Mouse (Mus musculus) urinary bladder, postnatal 10 days (tissue): ENCODE data around the gene Gng2.

Experiments
- DNase-seq: peaks from one replicate; pipeline ENCODE4 v3.0.0; 2022; ENCODE audit warnings: low spot score

The Gng2 gene

DNA sequence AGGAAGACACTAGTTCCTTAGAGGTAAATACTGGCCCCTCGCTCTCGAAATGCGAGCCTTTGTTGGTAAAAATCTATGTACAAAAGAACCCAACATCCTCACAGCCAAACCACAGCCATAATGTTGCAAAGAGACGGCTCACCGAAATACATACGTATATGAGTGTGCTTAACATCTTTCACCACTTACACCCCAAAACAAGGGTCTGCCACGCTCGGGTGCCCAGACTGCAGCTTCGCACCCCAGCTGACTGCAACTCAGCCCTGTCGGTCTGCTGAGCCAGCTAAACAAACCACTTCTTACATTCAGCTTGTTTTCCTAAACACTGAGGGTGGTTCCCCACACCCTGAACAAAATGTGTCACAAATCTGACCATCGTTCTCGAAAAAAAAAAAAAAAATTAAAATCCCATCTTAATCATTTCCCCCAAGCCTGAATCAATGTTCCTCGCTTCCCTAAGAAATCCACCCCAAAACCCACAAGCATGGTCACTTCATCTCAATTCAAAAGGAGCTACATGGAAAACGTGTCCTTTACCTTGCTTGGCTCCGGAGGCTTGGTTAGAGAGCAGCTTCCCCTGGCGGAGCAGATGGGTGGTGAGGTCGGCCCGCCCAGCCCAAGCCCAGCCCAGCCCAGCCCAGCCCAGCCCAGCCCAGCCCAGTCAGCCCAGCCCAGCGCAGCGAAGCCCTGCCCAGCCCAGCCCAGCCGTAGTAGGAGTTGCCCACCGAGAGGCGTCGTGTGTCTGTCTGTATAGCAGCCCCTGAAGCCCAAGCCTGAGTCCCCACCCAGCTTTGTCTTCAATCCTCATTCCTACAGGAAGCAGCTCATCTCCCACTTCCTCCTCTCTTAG, 781 bp downstream of the Gng2 start:
- no peak for DNase-seq

DNA sequence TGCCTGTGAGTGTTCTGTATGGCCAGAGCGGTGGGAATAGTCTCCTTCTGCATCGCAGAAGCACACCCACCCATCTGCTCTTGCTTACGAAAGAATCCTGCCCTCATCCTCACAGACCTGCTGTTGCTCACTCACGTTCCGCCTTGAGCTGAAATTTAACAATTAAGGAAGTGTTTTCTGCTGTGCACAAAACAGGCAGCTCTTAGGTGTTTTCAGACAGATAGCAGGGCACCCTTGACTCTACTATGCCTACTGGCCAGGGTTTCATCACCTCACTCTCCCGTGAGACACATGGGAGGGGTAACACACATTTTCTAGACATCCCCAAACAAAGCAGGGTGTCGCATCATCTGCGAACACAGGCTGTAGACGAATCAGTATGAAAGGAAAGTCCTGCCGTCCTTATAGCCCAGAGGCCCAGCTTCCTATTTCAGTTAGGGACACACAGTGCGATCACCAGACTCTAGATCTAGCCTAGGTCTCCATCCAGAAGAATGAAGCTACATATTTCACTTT, 2.4 kb downstream of the Gng2 start:
- DNase-seq: no peak

DNA sequence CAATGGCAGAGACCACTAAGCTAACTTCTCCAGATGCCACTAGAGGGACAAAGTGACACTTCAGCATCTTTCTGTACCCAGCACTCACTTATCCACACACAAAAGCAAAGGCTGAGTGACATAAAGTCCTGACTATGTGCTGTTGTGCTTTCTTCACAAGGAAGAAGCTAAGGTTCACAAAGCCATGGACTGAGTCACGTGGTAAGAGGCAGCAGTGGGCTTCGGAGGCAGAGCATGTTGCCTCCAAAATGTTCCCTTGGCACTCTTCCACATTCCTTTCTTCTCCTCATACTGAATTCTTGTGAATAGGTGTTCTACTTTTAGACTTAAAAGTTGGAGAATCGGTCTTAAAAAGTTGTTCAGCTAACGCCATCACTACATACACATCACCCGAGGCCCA, 3.0 kb downstream of the Gng2 start:
- no peak for DNase-seq

DNA sequence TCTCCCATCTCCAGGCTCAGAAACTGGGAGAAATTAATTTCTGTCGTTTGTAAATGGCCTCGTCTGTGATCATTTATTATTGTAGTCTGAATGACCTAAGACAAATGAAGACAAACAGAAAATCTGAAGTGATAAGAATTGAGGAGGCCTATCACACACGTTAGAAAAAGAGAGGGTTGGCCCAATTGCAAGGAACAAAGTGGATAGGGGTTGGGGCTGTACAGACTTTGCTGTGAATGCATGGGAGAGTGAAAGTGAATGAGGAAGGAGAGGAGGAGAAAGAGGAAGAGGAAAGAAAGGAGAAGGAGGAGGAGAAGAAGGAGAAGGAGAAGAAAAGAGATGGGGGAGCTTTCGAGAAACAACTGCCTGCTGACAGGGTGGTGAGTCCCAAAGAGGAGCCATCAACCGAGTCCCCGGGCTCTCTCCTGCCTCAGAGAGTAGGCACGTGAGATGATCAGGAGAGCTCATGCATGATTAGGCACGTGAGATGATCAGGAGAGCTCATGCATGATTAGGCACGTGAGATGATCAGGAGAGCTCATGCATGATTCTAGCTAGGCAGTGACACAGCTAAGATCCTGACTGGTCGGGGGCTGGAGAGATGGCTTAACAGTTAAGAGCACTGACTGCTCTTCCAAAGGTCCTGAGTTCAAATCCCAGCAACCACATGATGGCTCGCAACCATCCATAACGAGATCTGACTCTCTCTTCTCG, 5.0 kb downstream of the Gng2 start:
- no peak for DNase-seq

DNA sequence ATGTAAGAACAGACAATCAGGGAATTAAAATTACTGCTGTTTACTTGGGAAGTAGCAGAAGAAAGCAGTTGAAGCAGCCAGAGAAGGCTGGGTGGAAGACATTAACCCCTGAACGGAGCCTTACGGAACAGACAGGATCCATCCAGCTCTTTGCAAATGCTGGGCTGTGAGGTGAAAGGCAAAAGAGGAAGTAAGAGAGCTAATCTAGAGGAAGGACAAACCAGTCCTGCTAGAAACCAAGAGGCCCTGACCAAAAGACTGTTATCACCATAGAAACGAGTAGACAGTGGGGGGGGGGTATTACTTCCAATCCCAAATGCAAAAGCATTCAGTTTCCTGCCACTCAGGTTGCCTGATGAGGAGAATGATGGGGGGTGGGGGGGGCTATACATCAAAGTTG, 6.6 kb downstream of the Gng2 start:
- DNase-seq: no peak

DNA sequence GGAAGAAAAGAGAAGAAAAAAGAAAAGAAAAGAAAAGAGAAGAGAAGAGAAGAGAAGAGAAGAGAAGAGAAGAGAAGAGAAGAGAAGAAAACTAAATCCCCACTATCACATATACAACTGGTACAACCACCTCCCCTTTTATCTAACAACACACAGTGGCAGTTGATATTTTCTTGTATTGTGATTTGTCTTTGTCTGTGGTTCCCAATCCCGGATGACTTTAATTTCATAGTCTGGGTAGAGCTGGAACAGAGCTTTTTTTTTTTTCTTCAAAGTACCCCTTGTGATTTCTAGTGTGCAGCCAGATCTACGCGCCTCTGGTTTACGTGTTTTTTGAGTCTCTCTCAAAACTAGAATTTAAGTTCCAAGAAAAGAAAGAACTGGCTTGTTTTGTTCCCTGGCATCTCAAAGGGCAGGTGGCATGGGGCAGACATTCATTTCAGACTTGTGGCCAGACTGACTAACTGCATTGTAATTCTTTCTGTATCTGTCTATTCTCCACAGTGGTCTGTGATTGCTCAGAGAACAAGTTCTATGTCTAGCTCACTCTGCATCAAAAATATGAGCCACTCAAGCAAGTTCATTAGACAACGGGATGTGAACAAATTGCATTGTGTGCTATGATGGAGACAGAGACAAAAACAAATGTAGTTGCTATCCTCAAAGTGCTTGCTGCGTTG, 7.2 kb downstream of the Gng2 start:
- no peak for DNase-seq

DNA sequence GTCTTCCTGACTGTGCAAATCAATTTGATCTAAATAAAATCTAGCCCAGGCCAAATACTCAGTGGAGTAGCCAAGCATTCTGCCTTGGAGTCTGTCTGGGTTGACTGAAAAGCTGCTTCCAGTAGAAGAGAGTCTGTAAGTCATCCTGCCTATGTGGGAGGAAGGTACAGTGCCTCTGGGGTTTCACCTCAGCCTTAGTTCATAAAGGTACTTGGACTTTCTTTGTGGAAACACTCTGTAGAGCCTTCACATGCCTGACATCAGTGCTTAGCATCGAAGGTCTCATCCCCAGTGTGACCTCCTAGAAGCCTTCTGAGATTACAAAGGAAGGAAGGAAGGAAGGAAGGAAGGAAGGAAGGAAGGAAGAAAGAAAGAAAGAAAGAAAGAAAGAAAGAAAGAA, 7.9 kb downstream of the Gng2 start:
- DNase-seq: no peak

DNA sequence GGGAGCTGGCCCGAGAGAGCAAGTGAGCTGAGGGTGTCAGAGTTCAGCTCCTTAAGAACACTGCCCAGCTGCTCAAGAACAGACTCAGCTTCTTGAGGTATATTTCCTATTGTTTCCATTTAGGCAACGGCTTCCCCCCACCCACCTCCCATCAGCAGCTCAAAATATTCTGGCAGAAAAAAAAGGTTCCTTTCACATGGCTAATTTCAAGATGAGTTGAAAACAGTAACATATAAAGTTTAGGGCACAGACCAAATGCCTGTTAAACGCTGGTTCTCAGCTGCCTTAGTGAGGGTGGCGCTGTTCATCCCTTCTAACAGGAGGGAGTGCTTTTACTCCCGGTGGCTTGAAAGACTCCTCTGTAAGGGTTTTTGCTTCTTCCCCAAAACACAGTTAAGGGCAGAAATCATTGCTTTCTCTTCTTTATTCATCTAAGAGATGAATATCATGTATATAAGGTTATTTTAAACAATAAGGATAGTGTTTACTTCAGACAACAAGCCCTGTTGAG, 8.4 kb downstream of the Gng2 start:
- DNase-seq: no peak

DNA sequence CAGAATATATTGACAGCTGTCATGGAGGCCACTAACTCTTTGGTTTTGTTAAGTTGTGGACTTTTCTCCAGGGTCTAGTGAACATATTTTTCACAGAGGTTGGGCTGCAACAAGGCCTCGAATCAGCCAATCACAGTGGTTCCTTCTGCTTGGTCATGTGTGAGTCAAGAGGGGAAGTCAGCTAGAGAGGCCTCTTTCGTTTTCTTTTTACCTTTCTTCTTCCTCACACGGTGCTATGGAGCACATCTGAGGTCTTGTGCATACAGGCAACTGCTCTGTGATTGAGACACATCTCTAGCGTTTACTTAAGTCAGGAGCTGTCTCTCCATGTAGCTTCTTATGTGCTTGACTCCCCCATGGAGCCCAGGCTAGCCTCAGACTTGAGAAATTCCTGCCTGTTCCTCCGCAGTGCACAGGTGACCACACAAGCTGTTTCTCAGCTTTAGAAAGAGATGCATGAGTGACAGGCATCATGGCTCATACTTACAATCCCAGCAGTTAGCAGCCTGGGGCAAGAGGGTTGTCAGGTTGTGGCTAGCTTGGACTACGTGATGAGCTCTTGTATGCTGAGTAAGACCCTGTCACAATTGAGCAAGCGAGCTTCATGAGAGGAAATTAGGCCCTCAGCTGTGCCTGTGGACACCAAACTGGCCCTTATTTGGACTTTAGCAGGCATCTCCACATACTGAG, 9.0 kb downstream of the Gng2 start:
- DNase-seq: no peak

DNA sequence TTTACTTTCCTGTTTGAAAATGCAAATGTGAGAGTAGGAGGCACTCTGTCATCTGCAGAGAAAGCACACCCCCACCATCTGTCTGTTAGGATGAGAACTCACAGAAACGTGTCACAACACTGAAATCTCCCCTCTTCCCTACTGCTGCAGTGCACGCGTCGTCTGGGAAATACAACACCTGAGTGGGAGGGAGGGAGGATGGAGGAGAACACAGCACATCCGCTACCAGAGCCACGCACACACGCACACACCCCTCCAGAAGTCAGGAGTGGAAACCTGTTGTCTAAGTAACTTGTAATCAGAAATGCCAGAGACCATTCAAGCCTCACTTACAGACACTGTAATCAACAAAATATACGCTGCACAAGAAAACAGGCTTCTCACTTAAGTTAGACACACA, 9.9 kb downstream of the Gng2 start:
- DNase-seq: no peak

DNA sequence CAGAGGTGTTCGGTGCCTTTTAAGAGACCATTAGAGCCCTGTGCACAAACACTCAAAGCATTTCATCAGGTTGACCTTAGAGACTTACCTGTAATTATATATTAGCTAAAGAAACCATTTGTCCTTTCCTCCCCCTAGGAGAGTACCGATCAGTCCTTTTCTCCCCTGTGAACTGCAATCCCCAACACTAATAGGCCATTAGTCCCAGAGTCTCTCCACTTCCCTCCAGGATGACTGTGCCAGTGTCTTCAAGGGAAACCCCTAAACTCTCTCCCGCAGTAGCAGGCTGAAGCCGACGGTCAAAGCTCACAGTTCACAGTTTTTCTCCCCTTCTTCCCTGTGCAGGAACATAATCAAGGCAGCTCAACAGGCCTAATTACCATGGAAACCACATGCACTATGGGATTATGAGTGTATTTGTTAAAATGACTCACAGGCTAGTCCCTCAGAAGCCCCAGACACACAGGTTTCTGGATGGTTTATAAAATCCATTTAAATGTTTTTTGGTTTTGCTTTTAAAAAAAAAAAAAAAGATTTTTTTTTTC, 13.4 kb downstream of the Gng2 start:
- no peak for DNase-seq

DNA sequence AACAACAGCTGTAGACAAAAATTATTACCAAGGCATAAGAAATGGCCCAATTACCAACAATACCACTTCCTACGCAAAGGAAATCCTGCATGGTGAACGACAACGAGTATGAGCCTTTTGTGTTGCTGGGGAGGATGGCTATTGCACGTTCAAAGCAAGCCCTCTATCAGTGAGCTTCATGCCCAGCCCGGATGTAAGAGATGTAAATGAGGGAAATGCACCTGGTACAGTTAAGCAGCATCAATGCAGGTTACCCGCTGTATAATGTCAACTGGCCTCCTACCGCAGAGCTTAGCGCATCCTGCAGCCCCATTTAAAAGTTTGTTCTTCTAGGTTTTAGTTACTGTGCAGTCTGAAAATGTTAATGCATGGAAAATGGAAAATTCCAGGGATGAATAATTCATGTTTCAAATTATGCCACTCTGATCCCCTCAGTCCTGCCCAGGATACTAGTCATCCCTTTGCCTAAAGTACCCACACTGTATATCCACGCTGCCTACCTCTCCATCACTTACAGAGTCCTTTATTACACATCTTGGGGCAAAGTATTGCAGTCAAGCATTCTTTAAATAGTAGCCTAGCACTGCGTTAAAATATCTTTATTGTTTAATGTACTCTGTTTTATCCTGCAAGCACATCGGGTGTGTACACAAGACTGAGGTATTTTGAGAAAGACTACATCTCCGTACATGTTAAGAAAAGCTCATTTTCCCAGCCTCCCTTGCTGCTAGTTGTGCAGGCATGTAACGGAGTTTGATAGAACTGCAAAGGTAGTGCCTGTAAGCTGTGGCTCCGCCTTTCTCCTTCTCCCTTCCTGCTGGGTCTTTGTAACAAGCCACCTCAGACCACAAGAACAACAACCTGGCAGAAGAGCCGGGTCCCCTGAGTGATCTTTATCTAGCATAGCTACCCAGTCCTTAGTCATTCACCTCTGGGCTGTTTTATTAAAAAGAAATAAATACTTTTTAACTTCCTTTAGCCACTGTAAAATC, 15.2 kb downstream of the Gng2 start:
- no peak for DNase-seq

DNA sequence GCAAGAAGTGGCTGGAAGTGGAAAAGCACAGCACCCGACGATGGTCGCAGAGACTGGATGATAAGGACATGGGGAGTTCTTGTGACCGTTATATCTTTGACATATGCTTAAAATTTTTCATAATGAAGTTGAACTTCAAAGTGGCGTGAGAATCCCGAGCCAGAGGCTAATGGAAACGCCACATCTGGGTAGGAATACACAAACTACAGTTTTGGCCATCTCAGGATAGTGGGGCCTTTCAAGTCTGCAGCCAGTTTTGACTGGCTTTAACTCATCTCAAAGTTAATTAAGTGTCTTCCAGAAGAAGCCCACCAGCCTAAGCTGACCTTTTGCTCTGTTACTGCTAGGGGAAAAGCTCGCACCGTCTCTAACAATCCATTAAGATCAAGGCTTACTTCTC, 17.6 kb downstream of the Gng2 start:
- DNase-seq: no peak

DNA sequence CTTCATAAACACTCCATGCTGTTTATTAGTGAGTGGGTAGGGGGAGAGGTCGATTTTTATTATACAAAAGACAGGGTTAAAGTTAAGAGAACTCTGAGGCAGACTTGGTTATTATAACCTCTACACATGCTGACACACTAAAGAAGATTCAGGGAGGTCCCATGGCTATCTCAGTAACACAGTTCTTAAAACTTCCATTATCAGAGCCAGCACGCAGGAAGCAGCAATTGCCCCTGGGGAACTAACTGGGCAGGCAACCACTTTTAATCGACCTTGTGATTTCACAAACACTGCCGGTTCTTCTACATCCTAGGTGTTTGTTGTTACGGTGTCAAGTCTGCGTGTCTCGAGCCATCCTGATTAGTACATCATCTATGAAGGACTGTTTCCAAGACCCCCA, 22.4 kb downstream of the Gng2 start:
- no peak for DNase-seq

DNA sequence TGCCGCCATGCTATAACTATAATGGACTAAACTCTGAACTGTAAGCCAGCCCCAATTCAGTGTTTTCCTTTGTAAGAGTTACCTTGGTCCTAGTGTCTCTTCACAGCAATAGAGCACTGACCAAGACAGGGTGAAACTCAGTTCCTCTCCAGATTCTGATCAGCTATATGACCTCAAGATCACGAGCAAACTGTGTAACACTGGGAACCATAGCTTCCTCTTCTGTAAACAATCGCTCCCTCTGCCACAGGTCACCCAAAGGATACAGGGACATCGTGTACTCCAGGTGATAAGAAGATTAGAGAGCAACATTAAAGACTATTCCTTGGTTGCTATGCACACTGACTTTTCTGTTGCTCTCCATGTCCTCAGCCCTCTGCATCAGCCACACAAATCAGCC, 26.6 kb downstream of the Gng2 start:
- DNase-seq: no peak

DNA sequence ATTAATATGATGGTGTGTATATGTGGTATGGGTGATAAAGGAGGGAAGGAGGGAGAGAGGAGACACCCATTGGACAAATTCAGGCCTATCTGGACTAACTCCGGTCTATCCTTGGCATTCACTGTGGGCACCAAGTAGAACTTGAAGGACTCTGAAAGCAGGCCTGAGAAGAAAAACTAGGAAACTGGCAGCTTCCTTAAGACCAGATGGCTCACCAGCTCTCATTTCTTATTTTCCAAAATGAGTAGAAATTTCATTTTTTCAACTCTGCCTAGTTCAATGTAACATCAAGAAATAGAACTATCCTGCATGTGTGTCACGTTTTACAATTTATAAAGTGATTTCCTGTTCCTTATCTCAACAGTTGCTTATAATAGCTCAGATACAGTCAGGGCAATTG, 28.0 kb downstream of the Gng2 start:
- no peak for DNase-seq

DNA sequence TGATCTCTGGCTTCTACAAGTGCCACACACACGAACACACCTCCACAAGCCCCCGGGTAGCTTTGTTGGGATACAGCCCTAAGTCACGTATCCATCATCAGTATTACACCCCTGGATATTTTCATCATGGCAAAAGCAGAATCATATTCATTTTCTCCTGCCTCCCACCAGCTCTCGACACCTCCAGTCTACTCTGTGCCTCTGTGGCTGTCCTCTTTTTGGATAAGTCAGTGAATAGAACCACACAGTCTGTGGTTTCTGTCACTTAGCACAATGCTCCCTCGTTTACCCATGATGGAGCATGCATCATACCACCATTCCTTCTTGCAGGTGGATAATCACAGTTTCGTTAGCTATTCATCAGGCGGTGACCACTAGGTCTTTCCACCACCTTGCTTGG, 31.2 kb downstream of the Gng2 start:
- no peak for DNase-seq

DNA sequence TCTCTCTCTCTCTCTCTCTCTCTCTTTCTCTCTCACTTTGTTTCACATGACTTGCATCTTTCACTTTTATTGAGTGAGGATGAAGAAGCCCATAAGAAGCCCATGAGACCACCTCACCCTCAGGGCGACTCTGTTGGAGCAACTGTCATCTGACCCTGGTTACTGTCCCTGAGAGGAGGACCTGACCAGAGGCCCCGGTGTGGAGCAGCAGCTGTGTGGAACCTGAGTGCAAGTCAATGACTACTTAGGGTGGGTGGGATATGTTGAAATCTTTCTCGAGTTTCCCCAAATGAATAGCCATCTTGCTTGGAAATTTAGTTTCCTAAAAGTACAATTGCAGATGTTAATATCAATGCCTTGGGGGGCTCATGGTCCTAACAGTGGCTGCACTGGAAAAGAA, 34.7 kb downstream of the Gng2 start:
- no peak for DNase-seq

DNA sequence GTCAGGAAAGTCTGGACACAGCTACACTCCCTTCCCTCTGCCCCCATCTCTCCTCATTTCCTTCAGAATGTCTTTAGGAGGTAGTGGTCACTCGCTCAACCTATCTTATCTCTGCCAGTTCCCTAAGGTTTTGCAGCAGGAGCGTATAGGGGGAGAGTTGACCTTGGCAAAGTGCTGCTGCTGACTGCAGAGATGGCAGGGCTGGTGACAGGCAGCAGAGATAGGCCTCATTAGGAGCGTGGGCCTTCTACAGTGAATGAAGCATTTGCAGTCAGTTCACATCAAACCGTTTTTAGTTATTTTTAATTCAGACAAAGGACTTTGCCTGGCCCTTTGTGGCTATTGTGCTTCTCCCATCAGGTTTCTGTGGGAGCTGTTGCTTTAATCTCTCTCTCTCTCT, 35.1 kb downstream of the Gng2 start:
- no peak for DNase-seq

DNA sequence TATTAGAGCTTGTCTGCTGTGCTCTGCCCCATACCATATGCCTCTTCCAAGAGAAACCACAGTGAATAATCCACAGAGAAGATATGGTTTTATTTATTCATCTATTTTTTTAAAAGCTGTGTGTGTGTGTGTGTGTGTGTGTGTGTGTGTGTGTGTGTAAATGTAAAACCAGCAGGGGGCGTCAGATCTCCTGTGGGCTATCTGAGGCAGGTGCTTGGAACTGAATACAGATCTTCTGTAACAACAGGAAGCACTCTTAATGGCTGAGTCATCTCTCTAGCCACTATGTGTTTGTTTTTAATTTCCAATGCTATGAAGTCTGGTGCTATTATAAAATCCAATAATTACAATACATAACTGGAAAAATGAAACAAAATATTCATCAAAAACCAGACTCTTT, 37.4 kb downstream of the Gng2 start:
- no peak for DNase-seq

DNA sequence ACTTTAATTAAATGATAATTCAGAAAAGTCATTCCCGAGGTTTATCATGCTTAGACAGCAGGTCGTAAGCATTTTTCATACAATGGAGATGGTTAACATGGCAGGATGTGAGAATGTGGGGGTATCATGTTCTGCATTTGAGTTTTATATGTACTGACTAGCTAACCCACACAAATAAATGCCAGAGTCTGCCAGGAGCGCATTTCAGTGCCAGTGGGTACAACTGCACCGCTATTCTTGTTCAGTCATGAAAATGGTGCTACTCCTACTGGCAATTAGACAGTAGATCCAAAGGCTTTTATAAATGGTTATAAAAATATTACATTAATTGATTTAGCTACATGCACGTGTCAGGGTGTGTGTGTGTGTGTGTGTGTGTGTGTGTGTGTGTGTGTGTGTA, 38.9 kb downstream of the Gng2 start:
- DNase-seq: no peak
